Mouse (Mus musculus) lung, adult 2 months (tissue): Measurements from ENCODE around the gene Gm42688.

Experiments used
- CTCF ChIP-seq: fragments of 200-500 bp; IDR thresholded peaks from 2 replicates; pipeline ENCODE4 v1.5.1; 2011; ENCODE audit warnings: mild to moderate bottlenecking, low read length, control low read depth; ENCODE audit not compliant: insufficient read depth
- POLR2A ChIP-seq: fragments of 200-500 bp; IDR thresholded peaks from 2 replicates; pipeline ENCODE4 v1.6.1; 2011; ENCODE audit warnings: low read depth, mild to moderate bottlenecking, control low read depth, low read length, borderline replicate concordance; ENCODE audit errors: extremely low read depth

- TF ChIP-seq POLR2A (no peak), CTCF (no peak)
These were observed 1.8 kb downstream of the Gm42688 start for GRCm38 (mm10) chr6:83103130-83103650.
